Mouse (Mus musculus) heart, embryonic 14.5 days (tissue): ENCODE data around the gene Nacad. TPM values are rescaled to one million over a fixed set of nuclear protein-coding genes. Genes with fewer than 3 reads are reported as not detected.

Experiments used
- polyA plus RNA-seq: library from polyadenylated mRNA; unstranded; fragments of >200 nt; fragmentation: Nextera tagmentation; extraction: Ambion mirVana; gene quantifications from 2 replicates; pipeline ENCODE4 v1.2.1, GENCODE M21; 2014

Gene Nacad
- polyA plus RNA-seq, 1 experiment from 2014 or later = 0.86 TPM

Other genes starting within 250 kb of the Nacad start
- 8.2 and 9.1 TPM in 2 replicates for gene Zmiz2, start 217.0 kb downstream of the Nacad start, polyA plus RNA-seq
- 4,253 and 4,441 TPM in 2 replicates for gene Ppia, start 190.6 kb downstream of the Nacad start, polyA plus RNA-seq
- 377 and 424 TPM in 2 replicates for gene H2afv, start 161.6 kb downstream of the Nacad start, polyA plus RNA-seq
- 21.8 and 24.3 TPM in 2 replicates for gene Purb, start 130.1 kb downstream of the Nacad start, polyA plus RNA-seq
- gene Myo1g, start 85.1 kb downstream of the Nacad start, polyA plus RNA-seq = 0.59 and 0.77 TPM in 2 replicates
- 52.9 and 56.5 TPM in 2 replicates for gene Ccm2, start 59.2 kb downstream of the Nacad start, polyA plus RNA-seq
- 34.8 and 39.8 TPM in 2 replicates for gene Tbrg4, start 20.0 kb upstream of the Nacad start, polyA plus RNA-seq
- gene Wap, start 32.6 kb upstream of the Nacad start, polyA plus RNA-seq = not detected in 2 replicates
- gene Ramp3, start 52.5 kb upstream of the Nacad start, polyA plus RNA-seq = 2.3 and 3.9 TPM in 2 replicates
- gene Gm11983, start 231.6 kb upstream of the Nacad start, polyA plus RNA-seq = not detected in 2 replicates